Mouse (Mus musculus): ENCODE results near the gene Ibsp. TPM values are rescaled to one million over a fixed set of nuclear protein-coding genes. Genes with fewer than 3 reads are reported as not detected.

Gene Ibsp
- polyA plus RNA-seq, 1 experiment, result not detected

GRCm38 (mm10) chr5:104314073-104314472 lies 15.1 kb downstream of the Ibsp start:
- Histone ChIP-seq H3K79me2 (ENCODE audit: control insufficient read depth, insufficient read depth) (no peaks in the 10 kb centered on the region), H3ac (ENCODE audit: control insufficient read depth, insufficient read length, low read depth) (no peak overlapping the region), H3K36me3 (ENCODE audit: control insufficient read depth, insufficient read depth) (no peaks in the 10 kb centered on the region), H3K4me3 (ENCODE audit: insufficient read depth, poor library complexity, severe bottlenecking) (no peak overlapping the region), H3K79me3 (ENCODE audit: low read depth) (no peaks in the 10 kb centered on the region), H3K27me3 (ENCODE audit: control insufficient read depth, insufficient read depth, insufficient read length) (no peaks in the 10 kb centered on the region)
- no peak for TF ChIP-seq FOSL1 (IDR thresholded peaks at IDR 0.05; ENCODE audit: insufficient read depth, low read length, poor library complexity, severe bottlenecking)
- no peak for TF ChIP-seq MAX (IDR thresholded peaks at IDR 0.05)
- no peak for TF ChIP-seq CEBPB (IDR thresholded peaks at IDR 0.05; ENCODE audit: low read depth)
- TF ChIP-seq MYOG (IDR thresholded peaks at IDR 0.05; ENCODE audit: control insufficient read depth, extremely low read depth, insufficient read length), result no peak
- no peak for TF ChIP-seq CTCF (IDR thresholded peaks at IDR 0.05; ENCODE audit: control insufficient read depth, insufficient read depth, insufficient read length)
- TF ChIP-seq USF1 (IDR thresholded peaks at IDR 0.05; ENCODE audit: low read depth), result no peak
- TF ChIP-seq MYOD1 (IDR thresholded peaks at IDR 0.05; ENCODE audit: control insufficient read depth, insufficient read length, low read depth), result no peak

- no peaks in the 10 kb centered on the region for H3K79me2 ChIP-seq (ENCODE audit: control insufficient read depth, insufficient read depth)
- no peak within 1 kb of the TSS for H3K4me3 ChIP-seq (ENCODE audit: insufficient read depth, poor library complexity, severe bottlenecking)
- H3K79me3 ChIP-seq (ENCODE audit: low read depth), result no peaks in the 10 kb centered on the region
- H3K36me3 ChIP-seq (ENCODE audit: control insufficient read depth, insufficient read depth), result no peaks in the 10 kb centered on the region
- H3ac ChIP-seq (ENCODE audit: control insufficient read depth, insufficient read length, low read depth), result no peak within 1 kb of the TSS
- no peak for TF ChIP-seq CEBPB (IDR thresholded peaks at IDR 0.05; ENCODE audit: low read depth)
- TF ChIP-seq FOSL1 (IDR thresholded peaks at IDR 0.05; ENCODE audit: insufficient read depth, low read length, poor library complexity, severe bottlenecking), result no peak
- no peak for TF ChIP-seq CTCF (IDR thresholded peaks at IDR 0.05; ENCODE audit: control insufficient read depth, insufficient read depth, insufficient read length)
- TF ChIP-seq MYOD1 (IDR thresholded peaks at IDR 0.05; ENCODE audit: control insufficient read depth, insufficient read length, low read depth), result no peak
- TF ChIP-seq MAX (IDR thresholded peaks at IDR 0.05), result no peak
- no peak for TF ChIP-seq MYOG (IDR thresholded peaks at IDR 0.05; ENCODE audit: control insufficient read depth, extremely low read depth, insufficient read length)
- TF ChIP-seq USF1 (IDR thresholded peaks at IDR 0.05; ENCODE audit: low read depth), result no peak
- H3K27me3 ChIP-seq (ENCODE audit: control insufficient read depth, insufficient read depth, insufficient read length), result no peaks in the 10 kb centered on the region
These were observed 26.1 kb downstream of the Ibsp start, which contains the start of gene Mepe for GRCm38 (mm10) chr5:104325029-104325428. Gene Mepe, plus strand, starts transcription at chr5:104325329.

- Histone ChIP-seq H3K79me2 (ENCODE audit: control insufficient read depth, insufficient read depth) (no peaks in the 10 kb centered on the region), H3K79me3 (ENCODE audit: low read depth) (no peaks in the 10 kb centered on the region), H3K27me3 (ENCODE audit: control insufficient read depth, insufficient read depth, insufficient read length) (no peaks in the 10 kb centered on the region), H3K4me3 (ENCODE audit: insufficient read depth, poor library complexity, severe bottlenecking) (no peak overlapping the region), H3ac (ENCODE audit: control insufficient read depth, insufficient read length, low read depth) (no peak overlapping the region), H3K36me3 (ENCODE audit: control insufficient read depth, insufficient read depth) (no peaks in the 10 kb centered on the region)
- TF ChIP-seq MAX (IDR thresholded peaks at IDR 0.05), result no peak
These were observed 27.9 kb downstream of the Ibsp start for GRCm38 (mm10) chr5:104326884-104327283.

GRCm38 (mm10) chr5:104327389-104327788 lies 28.4 kb downstream of the Ibsp start:
- H3K79me3 ChIP-seq (ENCODE audit: low read depth), result no peaks in the 10 kb centered on the region
- no peaks in the 10 kb centered on the region for H3K36me3 ChIP-seq (ENCODE audit: control insufficient read depth, insufficient read depth)
- H3K79me2 ChIP-seq (ENCODE audit: control insufficient read depth, insufficient read depth), result no peaks in the 10 kb centered on the region
- H3K4me3 ChIP-seq (ENCODE audit: insufficient read depth, poor library complexity, severe bottlenecking), result no peak overlapping the region
- H3ac ChIP-seq (ENCODE audit: control insufficient read depth, insufficient read length, low read depth), result no peak overlapping the region
- no peaks in the 10 kb centered on the region for H3K27me3 ChIP-seq (ENCODE audit: control insufficient read depth, insufficient read depth, insufficient read length)
- TF ChIP-seq USF1 (IDR thresholded peaks at IDR 0.05; ENCODE audit: low read depth), result no peak
- TF ChIP-seq MAX (IDR thresholded peaks at IDR 0.05), result no peak
- TF ChIP-seq MYOG (IDR thresholded peaks at IDR 0.05; ENCODE audit: control insufficient read depth, extremely low read depth, insufficient read length), result no peak
- no peak for TF ChIP-seq MYOD1 (IDR thresholded peaks at IDR 0.05; ENCODE audit: control insufficient read depth, insufficient read length, low read depth)
- TF ChIP-seq FOSL1 (IDR thresholded peaks at IDR 0.05; ENCODE audit: insufficient read depth, low read length, poor library complexity, severe bottlenecking), result no peak
- TF ChIP-seq CTCF (IDR thresholded peaks at IDR 0.05; ENCODE audit: control insufficient read depth, insufficient read depth, insufficient read length), result no peak
- no peak for TF ChIP-seq CEBPB (IDR thresholded peaks at IDR 0.05; ENCODE audit: low read depth)

- Histone ChIP-seq H3K79me2 (ENCODE audit: control insufficient read depth, insufficient read depth) (no peaks in the 10 kb centered on the region), H3K27me3 (ENCODE audit: control insufficient read depth, insufficient read depth, insufficient read length) (no peaks in the 10 kb centered on the region), H3ac (ENCODE audit: control insufficient read depth, insufficient read length, low read depth) (no peak overlapping the region), H3K36me3 (ENCODE audit: control insufficient read depth, insufficient read depth) (no peaks in the 10 kb centered on the region), H3K79me3 (ENCODE audit: low read depth) (no peaks in the 10 kb centered on the region), H3K4me3 (ENCODE audit: insufficient read depth, poor library complexity, severe bottlenecking) (no peak overlapping the region)
- no peak for TF ChIP-seq MYOD1 (IDR thresholded peaks at IDR 0.05; ENCODE audit: control insufficient read depth, insufficient read length, low read depth)
- TF ChIP-seq CEBPB (IDR thresholded peaks at IDR 0.05; ENCODE audit: low read depth), result no peak
- TF ChIP-seq FOSL1 (IDR thresholded peaks at IDR 0.05; ENCODE audit: insufficient read depth, low read length, poor library complexity, severe bottlenecking), result no peak
- TF ChIP-seq MAX (IDR thresholded peaks at IDR 0.05), result no peak
- no peak for TF ChIP-seq CTCF (IDR thresholded peaks at IDR 0.05; ENCODE audit: control insufficient read depth, insufficient read depth, insufficient read length)
- no peak for TF ChIP-seq USF1 (IDR thresholded peaks at IDR 0.05; ENCODE audit: low read depth)
- no peak for TF ChIP-seq MYOG (IDR thresholded peaks at IDR 0.05; ENCODE audit: control insufficient read depth, extremely low read depth, insufficient read length)
These were observed 28.9 kb downstream of the Ibsp start for GRCm38 (mm10) chr5:104327876-104328275.

GRCm38 (mm10) chr5:104328317-104328850 lies 29.4 kb downstream of the Ibsp start:
- Histone ChIP-seq H3K79me3 (ENCODE audit: low read depth) (no peaks in the 10 kb centered on the region), H3K27me3 (ENCODE audit: control insufficient read depth, insufficient read depth, insufficient read length) (no peaks in the 10 kb centered on the region), H3K79me2 (ENCODE audit: control insufficient read depth, insufficient read depth) (no peaks in the 10 kb centered on the region), H3K4me3 (ENCODE audit: insufficient read depth, poor library complexity, severe bottlenecking) (no peak overlapping the region), H3K36me3 (ENCODE audit: control insufficient read depth, insufficient read depth) (no peaks in the 10 kb centered on the region), H3ac (ENCODE audit: control insufficient read depth, insufficient read length, low read depth) (no peak overlapping the region)
- TF ChIP-seq MYOG (IDR thresholded peaks at IDR 0.05; ENCODE audit: control insufficient read depth, extremely low read depth, insufficient read length) (no peak), CEBPB (IDR thresholded peaks at IDR 0.05; ENCODE audit: low read depth) (no peak), USF1 (IDR thresholded peaks at IDR 0.05; ENCODE audit: low read depth) (no peak), MYOD1 (IDR thresholded peaks at IDR 0.05; ENCODE audit: control insufficient read depth, insufficient read length, low read depth) (no peak), FOSL1 (IDR thresholded peaks at IDR 0.05; ENCODE audit: insufficient read depth, low read length, poor library complexity, severe bottlenecking) (no peak), MAX (IDR thresholded peaks at IDR 0.05) (no peak), CTCF (IDR thresholded peaks at IDR 0.05; ENCODE audit: control insufficient read depth, insufficient read depth, insufficient read length) (no peak)
